Mouse (Mus musculus) megakaryocyte progenitor cell, adult 5-6 weeks (primary cell): Measurements from ENCODE around the gene Socs7. TPM values are rescaled to one million over a fixed set of nuclear protein-coding genes. Genes with fewer than 3 reads are reported as not detected.

Source experiments
- ATAC-seq: replicated peaks from 2 replicates; pipeline ENCODE4 v1.8.0; 2016; ENCODE audit warnings: mild to moderate bottlenecking, moderate TSS enrichment, inconsistent platforms; ENCODE audit not compliant: poor library complexity
- total RNA-seq, 2 experiments: library from RNA; stranded (forward) in 1 of 2; stranded (reverse) in 1 of 2; fragments of 157-497, 149-512 nt in 1 of 2; fragments of 200-1000 nt in 1 of 2; gene quantifications; 2 replicates each; pipeline versions ENCODE4 v1.2.3 to v1.2.4; 2015 to 2017

Gene Socs7
- total RNA-seq, 2 experiments from 2014 or later = 5.3 to 11.0 TPM

DNA sequence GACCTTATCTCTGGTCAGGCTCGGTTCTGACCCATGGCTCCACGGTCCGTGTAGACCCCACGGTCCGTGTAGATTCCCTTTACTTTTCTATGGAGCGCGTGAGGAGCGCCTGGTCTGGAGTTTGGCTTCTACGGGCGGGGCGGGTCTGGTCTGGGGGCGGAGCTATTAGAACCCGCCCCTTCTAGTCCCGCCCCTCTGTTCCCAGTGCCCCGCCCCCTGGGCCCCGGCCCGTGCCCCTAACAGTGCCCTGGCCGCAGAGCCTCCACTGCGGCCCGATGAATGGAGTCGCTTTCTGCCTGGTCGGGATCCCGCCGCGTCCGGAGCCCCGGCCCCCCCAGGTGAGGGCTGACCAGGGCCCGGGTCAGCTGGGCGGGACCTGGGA lies 53.0 kb downstream of the Socs7 start, which contains the start of gene Arhgap23:
Gene Arhgap23, plus strand, starts transcription at position 204 of the 382 bp plus-strand sequence.
- ATAC-seq = peak; percentile 75

DNA sequence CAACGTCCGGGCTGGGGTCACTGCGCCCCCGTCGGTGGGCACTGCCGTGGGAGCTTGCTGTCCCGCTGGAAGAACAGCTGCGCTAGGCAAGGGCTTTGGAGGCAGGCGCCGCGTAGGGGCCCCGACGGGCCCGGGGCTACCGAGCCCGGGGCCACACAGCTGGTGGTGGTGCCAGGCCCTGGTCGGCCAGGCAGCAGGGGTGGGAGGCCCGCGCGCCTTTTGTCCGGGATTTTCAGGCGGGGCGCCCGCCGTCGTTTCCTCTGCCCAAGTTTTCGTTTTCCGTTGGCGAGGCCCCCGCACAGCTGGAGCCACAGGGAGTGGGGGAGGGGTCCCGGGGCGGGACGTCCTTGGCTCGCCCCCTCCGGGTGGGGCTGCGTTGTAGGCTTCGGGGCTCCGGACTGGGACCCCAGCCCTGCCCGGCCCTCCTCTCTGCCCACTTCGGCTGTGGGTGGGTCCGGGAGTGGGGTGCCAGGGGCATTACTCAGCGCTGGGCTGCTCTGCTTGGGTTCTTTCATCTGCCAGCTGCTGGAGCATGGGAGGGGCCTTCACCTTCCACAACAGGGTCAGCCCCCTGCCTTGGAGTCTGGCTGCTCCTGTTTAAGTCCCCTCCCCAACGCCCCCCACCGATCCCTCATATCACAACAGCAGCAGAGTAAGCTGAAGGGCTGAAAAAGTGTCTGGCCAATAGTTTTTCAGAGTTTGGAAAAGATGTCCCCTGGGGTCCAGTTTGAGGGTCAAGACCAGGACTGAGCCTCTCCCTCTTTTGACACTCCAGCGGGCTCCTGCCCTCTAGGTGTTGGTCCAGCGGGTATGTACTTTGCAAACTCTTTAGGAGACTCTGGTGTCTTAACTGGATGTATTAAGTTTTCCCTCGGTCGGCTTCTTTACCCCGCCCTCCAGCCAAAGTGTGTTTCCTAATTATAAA lies 53.6 kb downstream of the Socs7 start:
- ATAC-seq = no peak

DNA sequence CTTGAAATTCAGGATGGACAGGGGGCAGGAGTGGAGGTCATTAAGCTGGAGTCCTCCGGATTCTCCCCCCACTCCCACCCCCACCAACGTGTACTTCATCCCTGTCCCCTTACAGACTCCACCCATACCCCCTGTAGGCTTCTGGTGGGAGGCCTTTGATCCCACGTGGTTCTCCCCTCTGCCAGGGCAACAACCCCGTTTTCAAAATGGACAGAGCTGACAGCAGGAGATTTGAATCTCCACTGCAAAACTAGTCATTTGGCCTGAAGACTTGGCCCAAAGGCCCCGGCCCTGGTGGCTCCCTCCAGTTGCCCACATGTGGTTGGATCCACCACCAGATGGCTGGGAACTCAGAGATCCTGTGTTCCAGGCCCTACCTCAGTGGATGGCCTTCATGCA lies 54.3 kb downstream of the Socs7 start:
- no peak for ATAC-seq

DNA sequence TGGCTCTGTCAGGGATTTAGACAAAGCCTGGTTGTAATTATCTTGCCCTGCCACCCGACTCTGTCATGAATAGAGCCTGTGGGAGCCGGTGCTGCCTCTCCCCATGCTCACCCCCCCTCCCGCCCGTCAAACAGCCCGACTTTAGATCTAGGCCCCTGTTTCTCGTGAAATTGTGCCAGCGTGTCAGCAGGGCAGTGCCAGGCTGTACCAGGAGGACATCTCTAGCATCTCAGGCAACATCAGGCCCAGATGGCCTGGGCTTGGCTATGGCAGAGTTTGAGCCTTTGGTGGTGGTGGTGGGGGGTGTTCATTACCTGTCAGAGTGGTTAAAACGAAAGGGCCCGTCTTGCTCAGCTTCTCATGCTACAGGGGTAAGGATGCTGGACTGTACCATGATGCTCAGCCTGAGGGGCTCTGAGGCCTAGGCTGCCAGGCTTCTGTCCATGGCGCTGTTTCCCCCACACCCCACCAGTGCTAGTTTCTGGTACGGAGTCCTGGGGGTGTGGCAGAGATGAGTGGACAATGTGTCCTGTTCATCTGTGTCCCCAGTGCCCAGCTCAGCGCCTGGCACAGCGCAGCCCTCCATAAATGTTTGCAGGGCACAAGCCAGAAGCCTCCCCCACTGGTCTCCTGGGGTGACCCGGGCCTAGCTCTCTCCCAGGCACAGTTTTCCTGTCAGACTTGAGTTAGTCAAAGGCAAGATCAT lies 56.6 kb downstream of the Socs7 start:
- no peak for ATAC-seq

DNA sequence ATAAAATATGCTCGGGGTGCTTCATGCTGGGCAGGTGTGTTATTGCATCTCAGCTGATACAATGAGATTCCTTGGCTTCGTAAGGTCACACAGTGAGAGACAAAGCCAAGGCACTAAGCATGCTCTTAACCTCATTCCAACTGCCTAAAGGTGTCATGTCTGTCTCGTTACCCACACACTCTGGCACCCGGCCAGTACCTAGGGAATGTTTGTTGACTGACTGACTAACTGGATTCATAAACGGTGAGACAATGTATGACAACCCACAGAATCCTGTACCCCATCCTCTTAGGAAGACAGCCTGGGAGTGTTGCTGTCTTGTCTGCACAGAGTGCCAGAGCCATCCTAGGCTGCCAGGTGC lies 57.2 kb downstream of the Socs7 start:
- no peak for ATAC-seq

DNA sequence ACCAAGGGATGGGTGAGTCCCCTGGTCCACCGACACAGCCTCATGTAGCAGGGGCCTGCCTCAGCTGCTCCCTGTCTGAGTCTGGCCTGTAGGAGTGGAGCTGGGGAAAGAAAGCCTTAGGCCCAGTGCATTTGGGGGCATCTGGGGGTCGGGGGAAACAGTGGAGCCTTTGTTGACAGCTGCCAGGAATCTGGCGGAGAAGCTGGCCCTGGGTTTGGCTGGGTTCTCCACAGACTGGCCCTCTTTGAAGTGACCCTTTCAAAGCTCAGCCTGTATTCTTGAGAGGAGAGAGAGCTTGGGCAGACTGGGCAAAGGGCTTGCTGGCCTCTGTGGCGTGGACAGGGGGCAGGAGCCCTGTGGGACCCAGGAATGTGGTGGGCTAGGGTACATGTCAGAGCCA lies 60.2 kb downstream of the Socs7 start:
- no peak for ATAC-seq

DNA sequence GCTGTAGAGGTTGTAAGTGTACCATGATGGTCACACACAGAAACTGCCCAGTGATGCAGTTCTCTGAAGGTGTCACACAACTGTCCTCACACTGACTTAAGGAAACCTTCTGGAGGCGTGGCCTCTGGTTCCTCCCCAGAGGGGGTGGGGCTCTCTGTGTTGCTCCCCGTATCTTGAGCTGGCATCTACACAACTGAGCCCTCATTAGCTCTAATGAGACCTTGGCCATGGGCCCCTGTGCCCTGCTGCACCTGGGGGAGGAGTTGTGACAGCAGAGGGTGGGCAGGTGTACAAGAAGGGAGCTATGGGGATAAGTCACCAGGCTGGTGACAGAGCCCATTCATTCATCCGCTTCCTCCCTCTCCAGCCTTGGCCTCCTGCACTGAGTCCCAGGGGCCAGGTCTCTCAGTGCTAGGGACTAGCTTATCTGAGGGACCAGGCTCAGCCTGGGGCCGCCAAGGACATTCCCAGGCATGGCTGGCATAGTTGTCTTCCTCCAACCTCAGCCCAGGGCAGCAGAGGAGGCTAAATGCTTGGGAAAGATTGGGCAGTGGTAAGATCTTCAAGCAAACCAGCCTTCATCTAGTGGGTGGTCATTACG lies 61.8 kb downstream of the Socs7 start:
- ATAC-seq = peak; percentile 52

DNA sequence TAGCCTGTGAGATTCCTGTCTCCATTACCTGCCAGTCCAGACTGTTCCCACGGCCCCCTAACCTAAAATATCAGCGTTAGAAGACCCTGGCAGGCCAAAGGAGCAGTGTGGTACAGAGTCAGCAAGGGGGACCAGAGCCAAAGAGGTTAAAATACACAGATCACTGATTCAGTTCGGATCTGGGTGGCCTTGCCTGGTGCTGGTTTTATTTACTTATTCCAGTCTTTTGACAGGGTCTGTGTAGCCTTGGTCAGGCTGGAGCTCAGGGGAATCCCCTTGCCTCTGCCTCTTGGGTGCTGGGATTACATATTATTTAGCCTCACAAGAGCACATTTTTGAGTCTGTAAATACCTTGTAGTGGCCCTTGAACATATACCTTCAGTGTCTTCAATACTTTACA lies 62.5 kb downstream of the Socs7 start:
- no peak for ATAC-seq

DNA sequence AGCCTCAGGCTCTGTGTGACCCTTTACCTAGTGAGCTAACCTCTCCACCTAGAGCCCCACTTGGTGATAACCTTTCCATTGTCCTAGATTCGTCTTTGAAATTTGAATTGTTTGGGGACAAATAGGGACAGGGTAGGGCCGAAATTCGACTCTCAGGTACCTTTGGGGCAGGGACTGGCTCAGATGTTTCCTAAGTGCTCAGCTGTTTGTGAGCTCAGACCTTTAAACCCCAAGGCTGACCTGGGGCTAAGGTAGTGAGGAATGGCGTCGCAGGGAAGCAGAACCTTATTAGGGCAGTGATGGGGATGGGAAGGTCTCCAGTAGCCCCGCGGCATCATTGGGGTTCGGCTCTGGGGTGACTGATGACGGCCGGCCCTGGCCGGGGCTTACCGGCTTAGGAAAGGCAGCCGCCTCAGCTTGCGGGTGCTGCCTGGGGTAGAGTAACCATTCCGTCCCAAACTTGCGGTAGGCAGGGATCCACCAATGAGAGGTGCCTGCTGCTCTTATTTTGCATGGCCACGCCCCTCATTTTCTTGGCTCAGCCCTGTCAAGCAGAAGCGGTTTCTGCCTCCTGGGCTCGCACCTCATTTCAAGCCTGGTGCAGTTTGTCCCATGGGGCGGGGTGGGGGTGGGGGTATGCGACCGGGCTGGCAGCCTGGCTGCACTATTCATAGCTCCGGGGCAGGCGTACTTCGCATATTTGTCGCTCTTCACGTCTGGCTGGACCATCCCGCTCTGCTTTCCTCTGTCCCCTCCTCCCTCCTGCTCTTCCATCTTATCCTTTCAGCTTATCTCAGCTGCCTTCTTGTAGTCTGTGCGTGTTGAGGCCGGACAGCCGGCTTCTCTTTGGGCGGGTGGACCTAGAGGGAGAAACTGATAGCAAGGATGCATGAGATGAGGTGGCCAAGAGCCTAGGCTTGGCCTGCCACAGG lies 65.7 kb downstream of the Socs7 start:
- peak; percentile 79 for ATAC-seq

DNA sequence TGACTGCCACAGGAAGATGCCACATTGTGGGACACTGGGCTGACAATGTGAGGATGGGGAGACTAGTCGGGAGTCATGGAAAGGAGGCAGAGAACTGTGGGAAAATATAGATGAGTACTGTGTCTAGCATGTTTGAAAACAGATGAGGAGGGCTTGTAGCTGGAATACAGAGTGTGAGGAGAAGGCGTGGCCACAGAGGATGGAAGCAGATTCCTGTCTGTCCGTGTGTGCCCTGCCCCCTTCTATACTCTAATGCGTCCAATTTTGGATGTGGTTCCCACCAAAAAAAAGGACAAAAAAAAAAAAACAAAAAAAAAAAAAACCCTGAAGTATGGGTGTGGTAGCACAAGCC lies 66.4 kb downstream of the Socs7 start:
- no peak for ATAC-seq

DNA sequence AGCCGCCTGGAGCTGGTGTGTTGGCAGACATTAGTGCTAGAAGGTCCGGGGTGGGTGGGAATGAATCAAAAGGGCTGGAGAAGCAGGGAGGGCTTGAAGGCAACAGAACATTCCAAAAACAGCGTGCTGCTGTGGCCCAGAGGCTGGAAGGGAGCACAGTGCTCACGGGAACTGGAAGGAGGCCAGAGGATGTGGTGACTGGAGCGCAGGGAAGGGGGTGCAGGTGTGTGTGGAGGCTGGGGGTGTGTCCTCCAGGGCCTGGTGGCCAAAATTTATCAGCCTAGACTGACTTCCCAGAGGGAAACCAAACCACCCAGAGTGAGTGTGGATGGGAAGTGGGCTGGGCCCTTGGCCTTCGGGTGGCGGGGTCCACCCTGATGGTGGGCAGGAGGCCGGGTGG lies 67.3 kb downstream of the Socs7 start:
- ATAC-seq = no peak

DNA sequence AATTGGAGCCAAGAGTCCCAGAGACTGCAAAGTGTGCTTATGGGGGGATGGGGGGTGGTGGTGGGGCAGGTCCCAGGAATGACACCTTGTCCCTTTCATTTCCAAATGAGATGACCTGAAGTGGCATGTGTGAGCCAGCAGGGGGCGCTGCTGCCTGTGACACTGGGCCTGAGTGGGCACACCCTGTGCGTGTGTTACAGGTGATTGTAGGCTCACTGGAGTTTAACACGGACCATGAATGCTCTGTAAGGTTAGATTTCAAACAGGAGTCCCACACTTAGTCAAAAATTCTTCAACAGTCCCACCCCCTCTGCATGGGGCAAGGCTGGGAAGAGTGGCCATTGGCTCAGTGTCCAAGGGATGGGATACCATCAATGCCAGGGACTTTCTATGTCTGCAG lies 69.7 kb downstream of the Socs7 start:
- peak; percentile 33 for ATAC-seq

DNA sequence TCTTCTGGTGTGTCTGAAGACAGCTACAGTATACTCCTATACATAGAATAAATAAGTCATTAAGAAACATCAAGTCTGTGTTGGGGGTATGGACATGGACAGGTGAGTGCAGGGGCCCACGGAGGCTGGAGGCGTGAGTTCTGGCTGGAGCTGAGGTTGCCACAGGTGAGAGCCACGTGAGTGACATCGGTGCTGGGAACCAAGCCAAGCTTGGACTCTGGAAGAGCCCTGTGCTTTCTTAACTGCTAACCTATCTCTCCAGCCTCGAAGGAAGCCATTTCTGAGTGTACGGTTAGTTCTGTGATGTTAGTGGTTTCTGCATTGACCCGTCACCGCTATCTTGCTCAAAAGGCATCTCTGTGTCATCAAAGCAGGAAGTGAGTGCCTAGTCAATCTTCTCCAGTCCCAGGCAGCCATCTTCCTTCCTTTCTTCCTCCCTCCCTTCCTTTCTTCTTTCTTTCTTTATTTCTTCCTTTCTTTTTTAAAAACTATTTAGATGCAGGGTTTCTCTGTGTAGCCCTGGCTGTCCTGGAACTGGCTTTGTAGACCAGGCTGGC lies 70.7 kb downstream of the Socs7 start:
- ATAC-seq = no peak

DNA sequence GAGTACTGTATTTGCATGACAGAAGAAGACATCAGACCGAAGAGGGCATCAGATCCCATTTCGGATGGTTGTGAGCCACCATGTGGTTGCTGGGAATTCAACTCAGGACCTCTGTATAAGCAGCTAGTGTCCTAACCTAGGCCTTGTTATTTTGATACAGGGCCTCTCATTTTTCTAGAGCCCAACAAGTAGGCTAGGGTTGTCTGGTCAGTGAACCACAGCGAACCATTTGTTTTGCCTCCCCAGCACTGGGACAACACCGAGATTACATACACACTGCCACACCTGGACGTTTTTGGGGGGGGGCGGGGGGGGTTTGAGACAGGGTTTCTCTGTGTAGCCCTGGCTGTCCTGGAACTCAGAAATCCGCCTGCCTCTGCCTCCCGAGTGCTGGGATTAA lies 71.8 kb downstream of the Socs7 start:
- no peak for ATAC-seq

DNA sequence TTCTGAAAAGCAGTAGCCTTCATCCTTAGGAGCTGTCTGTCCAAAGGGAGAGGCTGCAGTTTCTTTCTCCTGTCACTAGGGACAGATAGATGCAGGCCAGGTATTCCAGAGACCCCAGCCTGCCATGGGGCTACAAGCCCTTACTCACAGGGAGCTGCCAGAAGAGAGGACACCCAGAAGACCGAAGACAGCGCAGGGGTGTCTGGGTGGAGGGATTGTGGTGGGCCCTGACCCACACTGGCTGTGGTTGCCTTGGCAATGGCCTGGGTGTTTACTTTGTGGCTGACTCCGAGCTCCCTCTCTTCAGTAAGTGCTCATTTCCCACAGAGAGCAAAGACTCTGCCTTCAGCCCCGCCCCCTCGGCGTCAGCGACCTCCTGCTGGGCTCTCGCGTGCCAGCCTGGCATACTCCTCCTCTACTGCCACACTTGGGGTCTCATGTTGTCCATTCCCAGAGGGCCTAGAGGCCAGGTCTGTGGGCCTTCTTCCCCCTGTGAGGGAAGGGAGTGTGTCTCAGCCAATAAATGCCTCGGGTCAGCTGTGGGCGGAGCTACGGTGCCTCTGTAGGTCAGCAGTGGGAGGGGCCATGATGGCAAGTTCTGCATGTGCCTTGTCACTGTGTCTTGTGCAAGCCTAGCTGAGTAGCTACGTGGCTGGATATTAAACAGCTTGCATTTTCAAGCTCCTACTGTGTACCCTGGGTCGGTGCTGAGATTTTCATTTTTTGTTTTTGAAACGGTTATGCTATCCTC lies 72.5 kb downstream of the Socs7 start:
- ATAC-seq = peak; percentile 75

DNA sequence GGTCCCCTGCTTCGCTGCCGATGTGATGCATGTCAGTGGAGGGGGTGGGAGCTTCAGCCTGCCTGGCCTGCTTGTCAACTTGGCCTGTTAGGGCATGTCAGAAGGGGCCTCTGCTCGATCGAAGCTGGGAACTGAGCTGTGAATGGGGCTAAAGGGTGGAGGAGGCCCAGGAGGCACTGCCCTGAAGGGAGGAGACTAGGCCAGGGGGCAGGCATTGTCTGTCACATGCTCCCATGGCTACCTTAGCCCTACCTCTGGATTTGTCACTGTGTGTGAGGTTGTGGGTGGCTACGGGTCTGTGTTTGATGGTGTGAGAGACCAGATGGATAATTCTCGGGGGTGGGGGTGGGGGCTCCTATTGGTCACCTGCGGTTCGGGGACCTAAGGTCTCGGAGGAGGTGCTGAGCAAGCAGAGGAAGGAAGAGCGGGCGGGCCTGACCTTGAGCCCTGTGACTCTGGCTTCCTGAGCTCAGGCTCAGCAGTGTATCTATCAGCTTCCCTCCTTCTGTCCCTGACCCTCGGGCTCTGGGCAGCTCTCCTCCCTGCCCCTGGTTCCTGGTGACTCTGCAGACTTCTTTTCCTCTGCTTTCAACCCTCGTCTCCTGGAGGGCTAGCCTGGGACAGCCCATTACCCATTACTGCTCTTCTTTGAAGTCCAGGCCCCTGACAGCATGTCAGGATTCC lies 73.6 kb downstream of the Socs7 start:
- ATAC-seq = peak; percentile 29; the same call in 1 of the 2 replicates

DNA sequence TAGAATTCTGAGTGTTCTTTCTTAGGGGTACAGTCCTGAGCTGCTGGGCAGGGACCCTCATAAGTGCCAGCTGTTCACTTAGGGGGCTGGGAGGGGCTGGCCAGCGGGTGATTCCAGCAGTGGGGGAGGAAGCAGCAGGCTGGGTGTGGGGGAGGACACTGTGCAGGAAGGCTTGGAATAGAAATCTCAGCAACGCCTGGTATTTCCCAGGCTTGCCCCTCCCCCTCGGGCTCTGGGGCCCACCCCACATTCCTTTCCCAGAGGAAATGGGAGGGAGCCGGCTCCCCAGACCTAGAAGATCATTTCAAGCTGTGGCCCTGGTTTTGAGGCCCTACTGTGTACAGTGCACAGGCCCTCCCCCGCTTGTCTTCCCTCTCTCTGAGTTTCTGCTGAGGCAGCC lies 75.4 kb downstream of the Socs7 start:
- ATAC-seq = no peak

DNA sequence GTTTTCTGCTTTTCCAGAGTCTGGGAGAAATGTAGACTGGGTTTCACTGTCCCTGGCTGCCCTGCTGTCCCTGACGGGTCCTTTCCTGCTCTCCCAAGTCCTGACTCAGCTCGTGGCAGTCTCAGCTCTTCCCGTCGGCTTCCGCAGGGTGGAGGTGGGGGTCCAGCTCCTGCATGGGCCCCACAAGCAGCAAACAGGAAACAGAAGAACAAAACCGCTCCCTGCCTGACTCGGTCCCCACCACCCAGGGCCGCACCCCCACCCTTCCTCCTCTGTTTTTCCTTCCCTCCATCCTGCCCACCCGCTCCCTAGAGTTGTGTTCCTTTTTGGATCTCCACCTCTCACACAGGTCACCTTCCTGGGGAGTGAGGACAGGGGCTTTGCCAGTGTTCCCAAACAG lies 76.5 kb downstream of the Socs7 start:
- ATAC-seq = no peak

DNA sequence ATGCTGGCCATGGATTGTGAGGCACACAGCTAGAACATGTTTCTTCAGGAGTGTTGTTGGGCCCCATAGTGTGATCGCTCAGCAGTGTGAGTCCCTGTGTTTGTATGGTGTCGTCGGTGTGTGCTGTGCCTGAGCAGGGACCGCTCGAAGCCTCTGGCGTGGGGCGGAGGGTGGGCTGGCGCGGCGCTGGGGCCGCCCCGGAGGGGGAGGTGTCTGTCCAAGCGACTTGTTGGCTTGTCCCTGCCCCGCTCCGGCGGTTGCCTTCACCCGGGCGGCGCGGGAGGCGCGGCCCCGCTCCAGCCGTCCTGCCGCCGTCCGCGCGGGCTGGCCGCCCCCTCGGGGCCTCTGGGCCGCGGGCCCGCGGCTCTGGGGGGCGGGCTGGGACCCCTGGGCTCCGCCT lies 77.6 kb downstream of the Socs7 start:
- ATAC-seq = peak; percentile 26
